Mouse (Mus musculus): ENCODE measurements around the gene Asb14.
"Not testable (repeated sequence)": the region's sequence is repeated elsewhere in the genome, so short reads cannot be mapped to it uniquely, and the experiment has no call there.

Gene Asb14

DNA sequence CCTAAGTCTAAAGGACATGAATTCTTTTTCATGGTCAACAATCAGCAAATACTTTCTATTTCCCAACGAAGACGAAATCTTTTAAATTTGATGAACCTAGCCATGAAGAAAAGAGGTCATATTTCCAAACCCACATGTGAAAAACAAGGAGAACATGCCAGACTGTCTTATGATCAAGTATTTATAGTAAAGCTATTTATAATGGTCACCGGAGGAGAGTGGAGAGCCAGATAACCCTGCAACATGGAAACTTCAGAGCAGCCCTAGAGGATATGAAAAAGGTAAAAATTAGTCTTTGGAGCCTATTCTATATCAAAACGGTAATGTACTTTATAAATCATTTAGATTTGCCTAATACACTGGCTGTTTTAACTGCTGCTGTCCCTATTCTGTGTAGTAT is at the start of gene Asb14:
TSS of gene Asb14 (plus strand) at position 166 of the 400 bp plus-strand sequence.
- in situ Hi-C loops (cut with MboI, MseI), result no loop called here

DNA sequence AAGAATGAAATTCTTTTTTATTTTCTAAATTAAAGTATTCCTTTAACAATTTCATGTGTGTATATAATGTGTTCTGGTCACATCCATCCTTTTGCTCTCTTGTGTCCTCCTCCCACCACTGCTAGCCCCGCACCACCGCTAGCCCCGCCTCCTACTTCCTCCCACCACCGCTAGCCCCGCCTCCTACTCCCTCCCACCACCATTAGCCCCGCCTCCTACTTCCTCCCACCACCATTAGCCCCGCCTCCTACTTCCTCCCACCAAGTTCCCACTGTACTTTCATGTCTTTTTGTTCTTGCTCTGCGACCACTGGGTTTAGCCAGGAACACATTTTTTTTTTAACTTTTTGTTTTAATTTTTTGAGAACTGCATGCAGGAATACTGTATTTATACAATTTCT is 41.3 kb upstream of the Asb14 start:
- in situ Hi-C loops (cut with MboI, MseI), result no loop called here

DNA sequence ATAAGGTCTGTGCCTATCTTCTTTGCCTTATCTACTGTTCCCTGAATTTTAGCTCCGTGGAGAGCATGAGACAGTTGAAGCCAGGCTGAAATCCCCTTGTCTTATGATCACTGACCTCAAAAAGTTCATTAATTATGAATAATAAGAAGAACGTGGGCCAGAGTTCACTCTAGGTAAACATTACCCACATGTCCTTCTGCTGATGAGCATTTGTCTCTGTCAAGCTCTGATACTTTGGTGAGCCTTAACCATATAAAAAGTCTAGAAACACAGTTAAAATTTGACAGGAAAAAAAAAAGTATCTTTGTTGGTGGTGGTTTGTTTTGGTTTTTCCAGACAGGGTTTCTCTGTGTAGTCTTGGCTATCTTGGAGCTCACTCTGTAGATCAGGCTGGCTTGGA is 40.3 kb upstream of the Asb14 start:
- in situ Hi-C loops (cut with MboI, MseI), result no loop called here

DNA sequence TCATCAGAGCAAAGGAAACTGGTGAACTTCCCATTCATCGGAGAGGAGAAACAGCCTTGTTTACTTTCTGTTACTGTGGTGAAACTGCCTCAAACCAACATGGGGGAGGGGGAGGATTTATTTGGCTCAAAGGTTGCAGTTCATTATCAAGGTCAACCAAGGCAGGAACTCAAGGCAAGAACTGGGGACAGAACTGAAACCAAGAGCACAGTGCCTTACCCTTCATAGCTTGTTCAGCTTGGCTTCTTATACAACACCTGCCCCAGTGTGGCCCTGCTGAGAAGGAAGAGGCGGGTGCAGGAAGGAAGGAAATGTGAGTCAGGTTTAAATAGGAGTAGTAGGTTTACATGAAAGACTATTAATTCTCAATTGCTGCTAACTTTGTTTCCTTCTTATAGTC is 36.0 kb upstream of the Asb14 start:
- in situ Hi-C loops (cut with MboI, MseI), result no loop called here

DNA sequence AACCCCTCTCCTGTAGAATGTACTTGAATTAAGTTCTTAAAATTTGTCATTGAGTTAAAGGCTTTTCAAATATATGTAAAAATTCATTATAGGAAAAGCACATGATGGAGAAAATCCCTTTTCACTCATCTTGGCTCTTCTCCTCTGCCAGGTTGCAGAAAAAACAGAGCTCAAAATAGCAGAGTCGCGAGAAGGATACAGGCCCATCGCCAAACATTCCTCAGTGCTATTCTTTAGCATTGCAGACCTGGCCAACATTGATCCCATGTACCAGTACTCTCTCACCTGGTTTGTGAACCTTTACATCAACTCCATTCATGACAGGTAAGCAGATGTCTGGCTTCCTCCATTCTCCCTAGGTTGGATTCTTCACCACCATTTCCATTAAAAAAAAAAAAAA is 35.3 kb upstream of the Asb14 start:
- in situ Hi-C loops (cut with MboI, MseI), result no loop called here

DNA sequence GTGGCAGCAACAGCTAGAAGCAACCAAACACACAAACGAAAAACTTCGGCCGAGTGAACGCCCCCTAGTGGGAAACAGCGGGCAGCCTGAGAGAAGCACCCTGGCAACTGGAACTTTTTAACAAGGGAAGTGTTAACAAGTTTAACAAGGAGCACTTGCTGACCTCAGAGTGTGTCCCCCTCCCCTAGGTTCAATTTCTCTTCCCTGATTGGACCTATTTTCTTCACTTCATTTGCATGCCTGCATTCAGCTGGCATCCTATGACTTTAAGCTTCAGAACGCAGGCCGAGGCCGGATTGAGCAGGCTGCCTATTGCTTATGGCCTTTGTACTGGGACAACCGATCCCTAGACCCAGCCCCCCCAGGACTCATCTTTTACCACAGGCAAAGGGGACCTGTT is 27.0 kb upstream of the Asb14 start:
- in situ Hi-C loops (cut with MboI, MseI), result no loop called here

DNA sequence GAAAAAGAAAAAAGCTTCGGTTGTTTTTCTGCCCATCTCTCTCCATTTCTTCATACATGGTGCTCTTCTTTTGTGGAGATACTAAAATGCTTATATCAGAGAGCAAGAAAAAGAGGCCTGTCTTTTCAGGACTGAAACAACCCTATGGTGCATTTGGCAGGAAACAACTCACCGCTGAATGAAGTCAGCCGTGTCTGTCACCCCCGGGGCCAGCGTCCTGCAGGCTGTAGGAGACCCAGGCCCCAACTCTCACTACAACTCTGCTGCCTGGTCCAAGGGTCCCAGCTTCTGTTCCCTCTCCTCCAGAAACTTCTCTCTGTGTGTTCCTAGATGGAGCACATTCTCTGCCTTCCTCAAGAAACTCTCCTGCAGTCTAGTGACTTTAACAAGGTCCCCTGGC is 26.1 kb upstream of the Asb14 start:
- in situ Hi-C loops (cut with MboI, MseI), result no loop called here

DNA sequence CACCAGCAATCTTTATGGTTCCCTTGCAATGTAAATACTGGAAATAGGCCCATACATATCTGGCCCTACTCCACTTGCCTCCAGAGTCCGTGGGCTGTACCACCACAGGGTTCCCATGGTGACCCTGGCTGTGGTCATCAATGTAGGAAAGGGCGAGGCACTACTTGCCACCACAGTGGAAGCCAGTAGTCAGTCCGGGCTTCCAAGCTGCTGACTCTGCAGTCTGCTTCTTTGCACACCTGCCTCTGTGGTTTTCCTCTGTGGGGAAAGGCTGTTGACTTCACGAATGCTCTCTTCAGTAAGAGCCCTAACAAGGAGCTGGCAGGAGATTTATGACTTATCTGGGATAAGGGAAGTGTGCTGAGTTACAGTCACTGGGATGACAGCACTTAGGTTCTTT is 15.6 kb upstream of the Asb14 start:
- in situ Hi-C loops (cut with MboI, MseI), result no loop called here

DNA sequence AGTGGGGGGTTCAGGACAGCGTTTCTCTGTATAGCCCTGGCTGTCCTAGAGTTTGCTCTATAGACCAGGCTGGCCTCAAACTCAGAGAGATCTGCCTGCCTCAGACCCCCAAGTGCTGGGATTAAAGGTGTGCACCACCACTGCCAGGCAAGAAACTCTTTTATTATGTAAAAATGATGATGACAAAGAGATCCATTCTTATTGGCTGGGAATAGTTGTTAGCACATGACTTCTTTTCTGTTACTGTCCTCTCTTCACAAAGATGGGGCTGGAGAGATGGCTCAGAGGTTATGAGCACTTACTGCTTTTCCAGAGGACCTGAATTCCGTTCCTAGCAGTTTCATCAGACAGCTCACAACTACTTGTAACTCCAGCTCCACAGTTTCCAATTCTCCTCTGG is 14.4 kb upstream of the Asb14 start:
- in situ Hi-C loops (cut with MboI, MseI), result no loop called here

DNA sequence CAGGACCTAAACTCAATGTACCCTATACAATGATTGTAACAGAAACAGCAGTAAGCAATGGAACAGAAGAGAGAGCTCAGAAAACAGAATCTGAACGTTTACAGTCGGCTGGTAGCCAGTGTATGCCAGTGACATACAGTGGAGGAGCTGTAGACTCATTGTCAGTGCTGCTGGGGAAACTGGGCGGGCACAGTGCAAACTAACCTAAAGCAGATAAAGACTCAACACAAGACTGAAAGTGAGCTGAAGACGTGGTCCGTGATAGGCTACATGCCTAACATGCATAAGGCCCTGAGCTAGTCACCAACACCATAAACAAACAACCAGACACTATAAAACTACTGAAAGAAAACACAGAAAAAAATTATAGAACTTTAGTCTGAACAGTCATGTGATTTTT is 12.7 kb upstream of the Asb14 start:
- in situ Hi-C loops (cut with MboI, MseI), result no loop called here

DNA sequence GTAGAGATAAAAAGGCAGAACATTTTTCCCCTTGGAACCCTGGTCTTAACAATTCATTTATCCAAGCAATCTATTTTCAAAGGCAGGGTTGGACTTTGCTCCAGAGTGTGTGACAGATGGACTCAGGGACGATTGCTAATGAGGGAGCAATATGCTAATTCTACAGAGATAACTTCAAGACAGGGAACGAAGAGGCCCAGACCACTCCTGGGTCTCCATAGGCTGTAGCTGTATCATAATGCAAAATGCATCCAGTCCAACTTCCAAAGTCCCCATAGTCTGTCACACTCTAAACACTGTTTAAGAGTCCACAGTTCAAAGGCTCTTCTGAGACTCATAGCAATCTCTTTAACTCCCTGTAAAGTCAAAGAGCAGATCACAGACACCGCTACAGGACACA is 7.1 kb upstream of the Asb14 start:
- in situ Hi-C loops (cut with MboI, MseI), result no loop called here

DNA sequence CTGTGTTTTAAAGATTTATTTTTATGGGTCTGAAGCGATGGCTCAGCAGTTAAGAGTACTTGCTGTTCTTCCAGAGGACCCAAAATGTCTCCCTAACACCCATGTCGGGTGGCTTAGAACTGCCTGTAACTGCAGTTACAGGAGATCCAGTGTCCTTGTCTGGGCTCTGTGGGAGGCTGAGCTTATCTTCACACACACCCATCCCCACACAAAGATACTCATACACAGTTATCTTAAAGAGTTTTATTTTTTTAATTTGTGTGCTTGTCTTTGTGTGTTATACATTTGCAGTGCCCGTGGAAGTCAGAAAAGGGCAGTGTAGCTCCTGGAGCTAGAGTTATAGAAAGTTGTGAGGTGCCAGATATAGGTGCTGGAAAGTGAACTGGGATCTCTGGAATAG is 3.6 kb upstream of the Asb14 start:
- in situ Hi-C loops (cut with MboI, MseI), result no loop called here

DNA sequence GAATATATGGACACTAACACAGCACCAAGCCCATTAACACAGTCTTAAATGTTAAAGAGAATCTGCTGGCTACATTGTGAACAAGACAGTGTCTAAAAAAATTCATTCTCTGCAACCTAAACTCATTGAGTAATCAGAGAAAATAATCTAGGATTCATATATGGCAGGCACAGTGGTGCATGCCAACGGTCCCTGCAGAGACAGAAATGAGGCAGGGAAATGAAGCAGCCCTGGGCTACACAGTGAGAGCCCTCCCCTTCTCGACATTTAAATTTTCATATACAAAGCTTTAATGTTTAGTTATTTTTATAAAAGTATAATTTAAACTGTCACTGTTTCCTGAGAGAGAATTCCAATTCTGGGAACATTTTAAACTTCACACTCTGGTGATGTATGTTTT is 5.1 kb downstream of the Asb14 start:
- in situ Hi-C loops (cut with MboI, MseI), result no loop called here

DNA sequence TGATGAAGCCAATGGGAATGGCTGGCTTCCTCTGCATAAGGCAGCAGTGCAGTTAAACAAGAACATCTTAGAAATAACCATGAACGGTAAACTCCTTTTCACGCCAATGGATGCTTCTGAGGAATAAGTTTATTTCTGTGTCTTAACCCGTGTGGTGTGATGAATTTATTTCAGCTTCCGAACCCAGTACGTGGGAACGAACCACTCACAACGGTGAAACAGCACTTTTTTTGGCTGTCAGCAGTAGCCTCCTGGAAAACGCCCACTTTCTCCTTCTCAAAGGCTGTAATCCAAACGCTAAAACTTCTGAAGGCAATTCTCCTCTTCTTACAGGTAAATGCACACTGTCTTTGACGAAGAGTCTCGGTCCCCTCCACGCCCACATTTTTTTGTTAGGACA is 6.5 kb downstream of the Asb14 start:
- in situ Hi-C loops (cut with MboI, MseI), result no loop called here

DNA sequence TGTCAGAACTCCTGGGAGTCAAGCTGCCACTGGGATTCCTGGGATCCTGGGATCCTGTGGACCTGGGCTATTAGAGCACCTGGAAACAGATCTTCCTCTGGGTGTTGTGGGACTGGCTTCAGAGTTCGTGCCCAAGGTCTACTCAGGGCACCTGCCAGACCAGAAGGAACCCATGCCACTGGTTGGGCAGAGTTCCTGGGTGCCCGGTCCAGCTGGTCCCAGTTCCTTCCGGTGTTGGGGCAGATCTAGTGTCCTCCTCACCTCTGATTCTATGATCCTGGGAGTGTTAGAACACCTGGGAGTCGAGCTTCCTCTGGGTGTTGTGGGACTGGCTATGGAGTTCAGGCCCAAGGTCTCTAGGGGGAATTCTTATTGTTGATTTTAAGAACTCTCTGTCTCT is 13.0 kb downstream of the Asb14 start:
- in situ Hi-C loops (cut with MboI, MseI), result no loop called here

DNA sequence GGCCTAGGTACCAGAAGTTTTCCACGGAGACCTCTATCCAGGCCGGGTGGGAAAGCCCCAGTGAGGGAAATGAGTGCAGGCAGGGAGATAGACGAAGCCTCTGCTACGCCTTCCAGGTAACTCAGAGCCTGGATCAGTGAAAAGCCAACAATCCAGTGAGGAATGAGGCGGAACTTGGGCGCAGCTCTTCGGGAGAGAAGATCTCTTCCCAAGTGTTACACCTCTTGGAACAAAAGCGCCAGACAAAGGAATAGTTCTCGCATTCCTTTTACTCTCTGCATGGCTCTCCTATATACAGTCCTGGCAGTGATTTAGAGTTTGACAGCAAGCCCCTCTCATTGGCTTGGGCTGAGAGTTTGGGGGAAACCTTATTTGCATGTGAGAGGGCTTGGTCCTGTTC is 16.1 kb downstream of the Asb14 start:
- in situ Hi-C loops (cut with MboI, MseI), result not testable (repeated sequence)

DNA sequence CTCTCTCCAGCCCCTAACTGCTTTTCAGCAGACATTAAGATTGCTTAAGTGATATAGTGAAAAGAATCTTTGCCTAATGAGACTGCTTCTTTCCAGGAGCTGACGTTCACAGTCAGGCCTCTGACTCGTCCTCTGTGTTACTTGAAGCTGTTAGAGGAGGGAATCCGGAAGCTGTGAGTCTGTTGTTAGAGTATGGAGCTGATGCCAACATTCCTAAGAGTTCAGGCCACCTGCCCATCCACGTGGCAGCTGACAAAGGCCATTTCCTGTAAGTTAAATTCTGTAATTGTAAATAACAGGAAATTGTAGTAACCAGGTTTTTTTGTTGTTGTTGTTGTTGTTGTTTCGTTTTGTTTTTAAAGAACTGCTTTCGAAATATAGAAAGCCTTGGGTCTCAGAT is 16.8 kb downstream of the Asb14 start:
- in situ Hi-C loops (cut with MboI, MseI), result no loop called here

DNA sequence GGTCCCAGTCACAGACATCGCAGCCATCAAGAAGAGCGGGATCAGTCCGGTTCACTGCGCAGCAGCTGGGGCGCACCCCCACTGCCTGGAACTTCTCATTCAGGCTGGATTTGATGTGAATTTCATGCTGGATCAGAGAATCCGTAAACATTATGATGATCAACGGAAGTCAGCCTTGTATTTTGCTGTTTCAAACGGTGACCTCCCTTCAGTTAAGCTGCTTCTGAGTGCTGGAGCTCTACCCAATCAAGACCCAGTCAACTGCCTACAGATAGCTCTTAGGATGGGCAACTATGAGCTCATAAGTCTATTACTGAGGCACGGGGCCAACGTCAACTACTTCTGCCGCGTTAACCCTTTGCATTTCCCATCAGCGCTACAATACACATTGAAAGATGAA is 17.5 kb downstream of the Asb14 start:
- in situ Hi-C loops (cut with MboI, MseI), result no loop called here

DNA sequence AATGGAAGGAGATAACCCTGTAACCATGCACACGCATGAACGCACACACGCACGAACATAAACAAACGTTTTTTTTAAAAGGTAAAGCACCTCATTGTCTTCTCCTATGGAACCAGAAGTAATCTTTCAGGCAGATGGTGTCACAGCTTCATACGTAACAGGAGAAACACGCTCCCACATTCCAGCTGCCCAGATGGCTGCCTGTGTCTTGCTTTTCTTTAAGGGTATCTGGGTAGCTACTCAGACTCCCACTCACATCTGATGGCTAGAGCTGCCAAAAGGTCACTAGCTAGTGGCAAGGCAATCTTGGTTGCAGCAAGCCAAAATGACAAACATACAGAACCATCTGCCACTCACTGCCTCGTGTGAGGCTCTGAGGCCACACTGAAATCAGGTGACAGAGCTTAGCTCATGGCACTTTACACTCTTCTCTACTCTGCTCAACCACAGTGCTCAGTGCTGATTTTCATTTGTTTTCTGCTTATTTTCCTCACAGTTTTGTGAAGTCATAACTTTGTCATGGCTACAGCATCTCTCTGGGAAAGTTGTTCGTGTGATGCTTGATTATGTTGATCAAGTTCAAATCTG is 19.4 kb downstream of the Asb14 start:
- in situ Hi-C loops (cut with MboI, MseI), result no loop called here

DNA sequence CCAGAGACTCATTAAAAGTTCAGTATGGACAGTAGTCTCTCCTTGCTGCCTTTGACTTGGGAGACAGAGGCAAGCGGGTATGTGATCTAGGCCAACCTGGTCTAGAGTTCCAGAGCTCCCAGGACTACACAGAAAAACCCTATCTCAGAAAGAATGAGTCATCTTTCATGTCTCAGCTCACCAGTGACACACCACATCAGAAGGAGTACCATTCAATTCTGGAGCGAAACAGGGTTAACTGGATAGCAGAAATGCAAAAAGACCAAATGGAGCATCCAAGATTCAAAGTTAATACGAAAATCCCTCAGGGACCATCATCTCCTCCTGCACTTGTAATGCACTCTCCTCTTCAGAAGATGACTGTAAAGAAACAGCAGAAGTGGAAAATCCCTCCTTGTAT is 25.0 kb downstream of the Asb14 start:
- in situ Hi-C loops (cut with MboI, MseI), result no loop called here

DNA sequence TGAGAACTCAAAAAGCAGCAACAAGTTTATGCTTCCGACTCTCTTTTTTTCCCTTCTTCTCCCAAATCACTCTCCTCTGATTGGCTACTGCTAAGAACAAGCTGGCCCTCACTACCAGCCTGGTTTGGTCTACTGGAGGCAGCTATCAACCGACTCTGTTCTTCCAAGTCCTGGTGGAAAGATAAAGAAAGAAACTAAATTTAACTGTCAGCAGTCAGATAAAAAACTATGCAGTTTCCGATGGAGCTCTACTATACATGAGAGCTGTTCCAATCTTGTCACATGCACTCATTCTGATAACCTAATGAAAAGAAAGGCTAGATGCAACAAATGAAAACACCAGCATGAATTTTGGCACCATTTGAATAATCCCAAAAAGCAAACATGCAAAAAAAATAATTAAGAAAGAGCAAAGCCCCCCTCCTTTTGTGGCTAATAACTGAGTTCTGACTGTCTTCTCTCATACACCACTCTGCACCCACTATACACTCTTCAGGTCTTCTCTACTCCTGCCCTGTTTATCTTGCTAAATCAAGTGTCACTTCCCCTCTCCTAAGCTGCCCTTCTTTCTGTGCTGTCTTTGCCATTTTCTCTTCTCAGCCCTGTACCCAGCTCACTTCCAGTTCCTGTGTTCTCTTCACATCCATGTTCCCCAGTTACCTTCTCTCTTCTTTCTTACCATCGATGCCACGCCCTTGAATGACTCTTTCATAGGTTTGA is 29.5 kb downstream of the Asb14 start:
- in situ Hi-C loops (cut with MboI, MseI), result no loop called here

DNA sequence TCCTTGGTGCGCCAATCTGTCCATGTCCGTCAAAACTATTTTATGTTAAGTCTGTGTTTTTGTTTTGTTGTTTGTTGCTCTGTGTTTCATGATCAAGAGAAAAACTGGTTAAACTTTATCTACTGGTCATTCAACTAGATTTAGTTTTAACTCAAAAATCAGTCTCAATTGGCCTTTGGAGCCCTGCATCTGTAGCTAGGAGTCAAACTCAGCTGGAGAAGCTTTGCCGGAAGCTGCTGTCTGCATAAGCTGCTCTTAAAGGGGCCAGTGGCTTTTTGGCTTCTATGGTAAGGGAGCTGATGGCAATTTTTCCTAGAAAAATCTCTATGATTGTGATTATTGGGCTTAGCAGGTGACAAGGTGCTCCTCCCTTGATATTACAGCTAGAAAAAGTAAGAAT is 40.5 kb downstream of the Asb14 start:
- in situ Hi-C loops (cut with MboI, MseI), result loop anchor here in 1 of 2 experiments (5.0 kb wide), 1 partner anchor 32 kb away; no protein-coding TSS in a partner anchor

DNA sequence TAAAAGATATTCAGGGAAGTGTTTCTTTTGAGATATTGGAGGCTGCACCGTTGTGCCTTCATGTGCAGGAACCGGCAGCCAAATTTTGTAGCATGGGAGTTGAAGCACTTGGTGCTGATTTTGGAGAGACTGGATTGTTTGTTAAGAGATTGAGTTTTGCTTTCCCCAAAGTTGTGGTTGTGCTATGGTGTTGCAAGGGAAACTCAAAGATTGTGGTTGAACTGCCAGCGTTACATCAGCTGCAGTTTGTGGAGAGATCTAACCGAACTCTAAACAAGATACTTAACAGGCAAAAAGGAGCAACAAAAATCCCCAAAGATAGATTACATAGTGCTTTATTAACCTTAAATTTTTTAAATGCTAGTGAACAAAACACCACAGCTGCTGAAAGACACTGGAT is 41.2 kb downstream of the Asb14 start:
- in situ Hi-C loops (cut with MboI, MseI), result no loop called here

DNA sequence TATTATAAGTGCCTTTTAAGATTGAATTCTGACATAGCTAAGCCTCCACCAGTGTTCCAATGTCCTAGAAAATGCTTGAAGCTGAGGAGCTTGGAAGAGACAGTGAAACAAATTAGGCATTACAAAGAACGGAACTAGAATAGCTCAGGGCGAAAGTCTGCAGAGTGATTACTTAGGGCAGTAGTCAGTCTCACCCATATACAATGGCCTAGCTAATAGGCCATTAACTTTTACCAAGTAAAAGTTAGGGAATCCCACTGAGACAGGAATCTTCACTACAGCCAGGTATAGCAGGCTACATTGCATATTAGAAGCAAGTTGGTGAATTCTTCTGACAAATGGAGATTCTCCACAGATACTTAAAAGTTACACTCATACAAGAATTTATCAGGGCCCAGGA is 61.8 kb downstream of the Asb14 start:
- in situ Hi-C loops (cut with MboI, MseI), result not testable (repeated sequence)
